Mouse (Mus musculus): ENCODE measurements around the gene Pmf1.

Pmf1 gene

DNA sequence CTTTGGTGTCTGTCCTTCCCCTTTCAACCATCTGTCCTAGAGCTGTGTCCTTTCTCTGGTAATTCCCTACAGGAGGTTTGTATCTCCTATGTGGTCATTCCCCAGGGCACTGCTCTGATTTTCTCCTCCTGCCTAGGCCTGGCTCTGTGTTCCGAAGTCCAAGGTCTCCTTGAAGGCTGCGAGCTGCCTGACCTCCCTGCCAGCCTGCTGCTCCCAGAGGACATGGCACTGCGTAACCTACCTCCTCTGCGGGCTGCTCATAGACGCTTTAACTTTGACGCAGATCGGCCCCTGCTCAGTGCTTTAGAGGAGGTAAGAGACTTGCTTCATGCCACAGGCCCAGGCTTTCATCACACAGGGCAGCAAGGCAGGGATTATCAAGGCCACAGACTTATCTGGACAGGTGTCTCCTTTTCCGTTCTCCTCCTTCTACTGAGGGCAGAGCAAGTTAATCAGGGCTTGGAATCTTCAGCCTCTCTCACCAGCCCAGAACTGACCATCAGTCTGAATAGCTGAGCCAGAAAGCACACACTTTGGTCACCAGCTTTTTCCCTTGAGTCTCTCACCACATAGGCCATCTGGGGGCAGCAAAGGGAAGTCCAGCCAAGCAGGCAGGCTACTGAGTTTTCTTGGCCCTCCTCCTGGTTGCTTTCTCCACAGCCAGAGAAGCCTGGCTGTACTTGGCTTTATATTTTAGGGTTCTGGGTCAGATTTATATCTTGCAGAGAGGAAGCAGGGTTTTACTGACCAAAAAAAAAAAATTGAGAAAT is 55.5 kb downstream of the Pmf1 start:
- in situ Hi-C loops (cut with MboI), result no loop called here

DNA sequence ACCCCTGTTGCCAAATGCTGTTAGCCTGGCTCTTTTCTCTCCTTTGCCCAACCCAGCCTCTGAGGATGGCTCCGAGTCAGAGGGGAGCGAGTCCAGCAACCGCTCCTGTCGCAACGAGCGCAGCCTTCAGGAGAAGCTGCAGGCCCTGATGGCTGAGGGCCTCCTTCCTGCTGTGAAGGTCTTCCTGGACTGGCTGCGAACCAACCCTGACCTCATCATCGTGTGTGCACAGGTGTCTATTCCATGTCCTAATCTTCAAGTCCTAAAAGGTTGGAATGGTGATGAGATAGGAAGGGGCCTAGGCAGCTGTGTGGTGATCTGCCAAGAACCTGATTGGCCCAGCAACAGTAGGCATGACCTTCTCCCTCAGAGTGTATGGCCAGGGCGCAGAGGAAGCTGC is 57.2 kb downstream of the Pmf1 start:
- in situ Hi-C loops (cut with MboI), result no loop called here

DNA sequence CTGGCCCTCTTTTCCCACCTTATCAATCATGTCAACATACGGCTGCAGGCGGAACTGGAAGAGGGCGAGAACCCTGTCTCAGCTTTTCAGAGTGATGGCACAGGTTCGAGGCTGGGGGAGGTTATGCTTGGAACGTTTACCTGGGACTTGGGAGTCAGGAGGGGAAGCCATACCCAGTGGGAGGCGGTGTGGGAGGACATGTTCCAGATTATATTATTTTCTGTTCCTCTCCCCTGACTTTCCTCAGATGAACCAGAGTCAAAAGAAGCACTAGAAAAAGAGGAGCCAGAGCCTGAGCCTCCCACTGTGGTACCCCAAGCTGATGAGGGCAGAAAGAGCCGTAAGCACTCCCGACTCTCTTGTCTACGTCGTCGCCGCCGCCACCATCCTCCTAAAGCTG is 59.4 kb downstream of the Pmf1 start:
- in situ Hi-C loops (cut with MboI), result no loop called here
